ENCODE assay signal across 17 mouse cellular contexts in the genomic region with DNA sequence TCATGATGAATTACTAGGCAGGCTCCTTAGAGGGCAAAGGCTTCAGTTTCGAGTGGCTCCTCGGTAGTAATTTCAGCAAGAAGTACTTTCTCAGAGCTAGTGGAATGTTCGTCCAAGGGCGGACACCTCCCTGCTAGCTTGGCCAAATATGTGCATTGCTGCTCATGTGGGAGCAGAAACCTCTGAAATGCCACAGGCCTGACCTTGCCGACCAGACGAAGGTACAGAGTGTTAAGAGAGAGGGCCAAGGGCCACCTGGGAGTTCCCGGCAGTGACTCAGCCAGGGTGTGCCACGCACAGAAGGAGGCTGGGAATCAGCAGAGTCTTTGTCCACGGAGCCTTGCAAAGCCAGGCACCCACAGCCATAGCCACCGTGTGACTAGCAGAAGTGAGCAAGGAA. TPM values are rescaled to one million over a fixed set of nuclear protein-coding genes. Genes with fewer than 3 reads are reported as not detected.
DNase-seq lines count a peak whose midpoint lies in the region; ATAC-seq and TF ChIP-seq lines count a peak whose summit lies in the region.
"Had no signal": no experiment of that assay in that cellular context is flagged by ENCODE, and none has a peak within 500 bp of the region (broad histone marks: within the 10 kb centered on the region; RNA-seq: fewer than 3 reads in every experiment).

No protein-coding gene starts in this region.

- no peaks in the 10 kb centered on the region for H3K9me3 ChIP-seq in lung, embryonic 16.5 days (ENCODE audit: control insufficient read depth, low read length)
- H3K9me3 ChIP-seq: forebrain, embryonic 12.5 days; liver, embryonic 15.5 days; stomach, embryonic 15.5 days had no signal

- peaks cover 3% of the 10 kb centered on the region; the same call in 1 of the 2 replicates for H3K4me1 ChIP-seq in kidney, adult 2 months (ENCODE audit: control insufficient read depth, insufficient read depth, low read length)
- H3K4me1 ChIP-seq in lung, embryonic 16.5 days (replicated peaks; ENCODE audit: control insufficient read depth, insufficient read depth, low read length): no peaks in the 10 kb centered on the region
- H3K4me1 ChIP-seq: liver, embryonic 15.5 days; stomach, embryonic 15.5 days had no signal

- H3K27ac ChIP-seq in kidney, adult 2 months (ENCODE audit: insufficient read depth, low read depth, low read length): peak overlapping the region; percentile 65; the same call in 1 of the 2 replicates
- H3K27ac ChIP-seq in lung, embryonic 16.5 days (ENCODE audit: low read length): peak overlapping the region; percentile 61
- H3K27ac ChIP-seq: forebrain, embryonic 12.5 days; hindbrain, embryonic 14.5 days; layer of hippocampus, adult 2 months; left cerebral cortex, adult 2 months; liver, embryonic 15.5 days; stomach, embryonic 15.5 days had no signal

- no peak overlapping the region for H3K9ac ChIP-seq in lung, embryonic 16.5 days (ENCODE audit: low read length)
- H3K9ac ChIP-seq: forebrain, embryonic 12.5 days; hindbrain, embryonic 14.5 days; liver, embryonic 15.5 days; stomach, embryonic 15.5 days had no signal

- TF ChIP-seq POLR2A in kidney, adult 2 months (IDR thresholded peaks at IDR 0.05; ENCODE audit: low read depth, low read length): no peak

- no peak for TF ChIP-seq CTCF in kidney, adult 2 months (conservative IDR thresholded peaks at IDR 0.05; ENCODE audit: insufficient read depth, insufficient read length, low read depth, low read length)

- no peaks in the 10 kb centered on the region for H3K27me3 ChIP-seq in kidney, adult 2 months (replicated peaks; ENCODE audit: control insufficient read depth, insufficient read depth, low read length)
- H3K27me3 ChIP-seq in lung, embryonic 16.5 days (ENCODE audit: control insufficient read depth, insufficient read depth, low read depth, low read length): no peaks in the 10 kb centered on the region
- H3K27me3 ChIP-seq: forebrain, embryonic 12.5 days; liver, embryonic 15.5 days; stomach, embryonic 15.5 days had no signal

- no peak overlapping the region for H3K4me2 ChIP-seq in lung, embryonic 16.5 days (ENCODE audit: low read depth, low read length)
- H3K4me2 ChIP-seq: forebrain, embryonic 12.5 days; hindbrain, embryonic 14.5 days; liver, embryonic 15.5 days; stomach, embryonic 15.5 days had no signal

- ATAC-seq in lung, embryonic 16.5 days (ENCODE audit: low read depth): peak; percentile 92

- H3K4me3 ChIP-seq in kidney, adult 2 months (ENCODE audit: insufficient read depth, low read depth, low read length): no peak overlapping the region
- no peak overlapping the region for H3K4me3 ChIP-seq in lung, embryonic 16.5 days (ENCODE audit: low read length)
- H3K4me3 ChIP-seq: forebrain, embryonic 12.5 days; layer of hippocampus, adult 2 months; left cerebral cortex, adult 2 months; liver, embryonic 15.5 days; stomach, embryonic 15.5 days had no signal

- DNase-seq in adrenal gland, adult (ENCODE audit: inconsistent age in 2 of 2, low spot score in 1 of 2): peak; percentile 29 to 45
- DNase-seq in adrenal gland, adult 2 months: no peak
- peak; percentile 31 for DNase-seq in kidney, adult 2 months
- DNase-seq in kidney, adult 9 months: no peak
- peak; percentile 15 for DNase-seq in urinary bladder, postnatal 25 days (ENCODE audit: low spot score)
- DNase-seq in spleen, adult 12 weeks (ENCODE audit: low spot score): no peak
- DNase-seq in spleen, postnatal 4 days (ENCODE audit: low spot score in 2 of 2): no peak
- DNase-seq: cerebellum, adult 8-10 months; kidney, adult 8-10 months had no signal

- WGBS in kidney, adult 2 months: 24% methylated on average over 10 of the region's 10 CpGs
- WGBS in lung, embryonic 16.5 days: 39% methylated on average over 10 of the region's 10 CpGs

- no peaks in the 10 kb centered on the region for H3K36me3 ChIP-seq in kidney, adult 2 months (ENCODE audit: control insufficient read depth, insufficient read depth, low read length)
- no peaks in the 10 kb centered on the region for H3K36me3 ChIP-seq in lung, embryonic 16.5 days (ENCODE audit: control insufficient read depth, insufficient read depth, low read length)
- H3K36me3 ChIP-seq: forebrain, embryonic 12.5 days; liver, embryonic 15.5 days; stomach, embryonic 15.5 days had no signal

RNA-seq across cellular contexts. Expression of a gene that starts 39.9 kb away (rescaled TPM):
- total RNA-seq in adrenal gland, adult 2 months (2021): under 1 TPM; 0.17 to 0.35 TPM
- 0.35 and 0.64 TPM in 2 replicates for polyA plus RNA-seq in adrenal gland, adult 2 months (2012; rRNA removed)
- 0.50 and 0.53 TPM in 2 replicates for polyA plus RNA-seq in kidney, adult 2 months (2012; rRNA removed)
- polyA plus RNA-seq in lung, embryonic 16.5 days (2015; fragmentation: Nextera tagmentation; extraction: Ambion mirVana): 0.04 and 0.08 TPM in 2 replicates
- polyA plus RNA-seq: forebrain, embryonic 12.5 days; limb, embryonic 11.5 days had no signal

Comparison
In these comparisons a context has a peak if more than half of its experiments do, and no peak if none do; other contexts are left out.
1. DNase-seq: peak in adrenal gland, adult (2 of 2), kidney, adult 2 months (single experiment) and urinary bladder, postnatal 25 days (single experiment); none in adrenal gland, adult 2 months (single experiment), kidney, adult 9 months (single experiment), spleen, adult 12 weeks (single experiment) and spleen, postnatal 4 days (0 of 2).